Mouse (Mus musculus): Measurements from ENCODE around the gene Ndufab1. TPM values are rescaled to one million over a fixed set of nuclear protein-coding genes. Genes with fewer than 3 reads are reported as not detected.

The Ndufab1 gene
- polyA plus RNA-seq, 1 experiment, result 813 TPM

DNA sequence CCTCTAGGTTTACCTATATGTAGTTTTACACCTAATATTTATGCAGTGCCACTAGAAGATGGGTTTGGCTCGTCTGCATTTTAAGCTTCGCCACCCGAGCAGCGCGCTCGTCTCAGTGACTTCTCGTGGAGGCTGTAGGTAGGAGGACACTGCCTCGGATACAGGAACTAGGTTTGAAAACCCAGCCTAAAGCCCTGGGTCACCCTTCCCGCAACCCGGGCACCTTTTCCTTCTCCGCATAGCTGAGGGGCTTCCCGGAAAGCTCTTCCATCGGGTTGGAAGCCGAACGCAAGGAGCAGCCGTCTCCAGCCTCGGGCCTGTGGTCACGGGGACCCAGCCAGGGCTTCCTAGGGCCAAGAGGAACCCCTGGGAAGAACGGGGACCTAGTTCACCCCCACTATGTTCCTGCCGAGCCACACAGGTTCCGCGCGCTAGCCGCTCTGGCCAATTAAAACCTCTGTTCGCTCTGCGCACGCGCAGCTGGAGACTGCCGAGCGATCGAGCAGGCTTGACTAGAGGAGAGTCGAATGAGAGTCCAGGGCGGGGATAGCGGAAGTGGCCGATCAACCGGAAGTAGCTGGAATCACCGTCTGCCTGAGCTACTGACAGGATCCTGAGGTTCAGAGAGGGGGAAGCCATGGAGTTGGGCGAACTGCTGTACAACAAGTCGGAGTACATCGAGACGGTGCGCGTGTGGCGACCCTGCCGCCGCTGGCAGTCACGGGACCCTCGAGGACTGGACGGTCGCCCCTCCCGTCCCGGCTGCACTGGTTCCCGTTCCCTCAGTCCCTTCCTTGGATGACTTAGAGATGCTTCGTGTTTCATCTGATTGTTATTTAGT is 31.0 kb upstream of the Ndufab1 start, which contains the start of the genes Palb2 and Dctn5:
Gene Palb2, minus strand, starts transcription at position 489 of the 841 bp plus-strand sequence.
Gene Dctn5, plus strand, starts transcription at position 545 of the 841 bp plus-strand sequence.
- TF ChIP-seq MYOD1 (IDR thresholded peaks at IDR 0.05; ENCODE audit: control insufficient read depth, insufficient read length, low read depth) (no peak), MAX (IDR thresholded peaks at IDR 0.05) (peak; percentile 8)
- H3ac ChIP-seq (ENCODE audit: control insufficient read depth, insufficient read length, low read depth), result peak within 1 kb of the TSS; percentile 82
- peak within 1 kb of the TSS; percentile 71 for H3K4me3 ChIP-seq (ENCODE audit: insufficient read depth, poor library complexity, severe bottlenecking)
- H3K79me2 ChIP-seq (ENCODE audit: control insufficient read depth, insufficient read depth), result peaks cover 48% of the 10 kb centered on the region
- peaks cover 39% of the 10 kb centered on the region for H3K36me3 ChIP-seq (ENCODE audit: control insufficient read depth, insufficient read depth)
- H3K27me3 ChIP-seq (ENCODE audit: control insufficient read depth, insufficient read depth, insufficient read length), result no peaks in the 10 kb centered on the region
- H3K79me3 ChIP-seq (ENCODE audit: low read depth), result peaks cover 14% of the 10 kb centered on the region

- Histone ChIP-seq H3K36me3 (ENCODE audit: control insufficient read depth, insufficient read depth) (peaks cover 39% of the 10 kb centered on the region), H3K27me3 (ENCODE audit: control insufficient read depth, insufficient read depth, insufficient read length) (no peaks in the 10 kb centered on the region), H3K4me3 (ENCODE audit: insufficient read depth, poor library complexity, severe bottlenecking) (peak overlapping the region; percentile 71), H3ac (ENCODE audit: control insufficient read depth, insufficient read length, low read depth) (no peak overlapping the region), H3K79me3 (ENCODE audit: low read depth) (peaks cover 14% of the 10 kb centered on the region), H3K79me2 (ENCODE audit: control insufficient read depth, insufficient read depth) (peaks cover 48% of the 10 kb centered on the region)
- TF ChIP-seq FOSL1 (IDR thresholded peaks at IDR 0.05; ENCODE audit: insufficient read depth, low read length, poor library complexity, severe bottlenecking) (no peak), MYOG (IDR thresholded peaks at IDR 0.05; ENCODE audit: control insufficient read depth, extremely low read depth, insufficient read length) (no peak), MYOD1 (IDR thresholded peaks at IDR 0.05; ENCODE audit: control insufficient read depth, insufficient read length, low read depth) (no peak), CEBPB (IDR thresholded peaks at IDR 0.05; ENCODE audit: low read depth) (no peak), CTCF (IDR thresholded peaks at IDR 0.05; ENCODE audit: control insufficient read depth, insufficient read depth, insufficient read length) (no peak), USF1 (IDR thresholded peaks at IDR 0.05; ENCODE audit: low read depth) (no peak), MAX (IDR thresholded peaks at IDR 0.05) (no peak)
Measured at GRCm38 (mm10) chr7:122131834-122132233, 30.1 kb upstream of the Ndufab1 start.

DNA sequence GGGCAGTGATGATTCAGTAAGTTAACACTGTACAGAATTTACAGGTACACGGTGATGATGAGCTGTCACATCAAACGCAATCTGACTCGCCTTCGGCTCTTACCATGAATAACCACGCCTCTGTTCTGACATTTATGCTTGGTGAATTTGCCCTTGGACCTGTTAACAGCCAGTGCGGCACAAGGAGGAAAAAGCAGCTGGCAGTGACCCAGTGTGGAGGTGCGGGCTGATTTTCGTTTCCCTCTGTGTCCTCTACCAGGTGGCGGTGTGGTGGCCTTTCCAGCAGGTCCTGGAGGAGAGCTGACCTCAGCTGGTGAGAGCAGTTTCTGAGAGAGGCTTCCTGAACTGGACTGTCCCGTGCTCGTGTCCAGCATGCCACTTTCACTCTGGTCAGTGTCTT is 25.3 kb upstream of the Ndufab1 start:
- TF ChIP-seq MAX (IDR thresholded peaks at IDR 0.05), result no peak
- no peak for TF ChIP-seq CTCF (IDR thresholded peaks at IDR 0.05; ENCODE audit: control insufficient read depth, insufficient read depth, insufficient read length)
- TF ChIP-seq FOSL1 (IDR thresholded peaks at IDR 0.05; ENCODE audit: insufficient read depth, low read length, poor library complexity, severe bottlenecking), result no peak
- no peak for TF ChIP-seq MYOD1 (IDR thresholded peaks at IDR 0.05; ENCODE audit: control insufficient read depth, insufficient read length, low read depth)
- no peak for TF ChIP-seq CEBPB (IDR thresholded peaks at IDR 0.05; ENCODE audit: low read depth)
- no peak for TF ChIP-seq MYOG (IDR thresholded peaks at IDR 0.05; ENCODE audit: control insufficient read depth, extremely low read depth, insufficient read length)
- TF ChIP-seq USF1 (IDR thresholded peaks at IDR 0.05; ENCODE audit: low read depth), result no peak
- Histone ChIP-seq H3K4me3 (ENCODE audit: insufficient read depth, poor library complexity, severe bottlenecking) (no peak overlapping the region), H3K36me3 (ENCODE audit: control insufficient read depth, insufficient read depth) (peaks cover 52% of the 10 kb centered on the region), H3K79me3 (ENCODE audit: low read depth) (peaks cover 6% of the 10 kb centered on the region), H3K79me2 (ENCODE audit: control insufficient read depth, insufficient read depth) (peaks cover 22% of the 10 kb centered on the region), H3ac (ENCODE audit: control insufficient read depth, insufficient read length, low read depth) (no peak overlapping the region), H3K27me3 (ENCODE audit: control insufficient read depth, insufficient read depth, insufficient read length) (no peaks in the 10 kb centered on the region)

GRCm38 (mm10) chr7:122125636-122126035 is 23.9 kb upstream of the Ndufab1 start:
- Histone ChIP-seq H3K36me3 (ENCODE audit: control insufficient read depth, insufficient read depth) (peaks cover 58% of the 10 kb centered on the region), H3K4me3 (ENCODE audit: insufficient read depth, poor library complexity, severe bottlenecking) (no peak overlapping the region), H3K79me3 (ENCODE audit: low read depth) (peaks cover 3% of the 10 kb centered on the region), H3K79me2 (ENCODE audit: control insufficient read depth, insufficient read depth) (peaks cover 10% of the 10 kb centered on the region), H3K27me3 (ENCODE audit: control insufficient read depth, insufficient read depth, insufficient read length) (no peaks in the 10 kb centered on the region), H3ac (ENCODE audit: control insufficient read depth, insufficient read length, low read depth) (no peak overlapping the region)
- TF ChIP-seq CEBPB (IDR thresholded peaks at IDR 0.05; ENCODE audit: low read depth), result no peak
- no peak for TF ChIP-seq FOSL1 (IDR thresholded peaks at IDR 0.05; ENCODE audit: insufficient read depth, low read length, poor library complexity, severe bottlenecking)
- no peak for TF ChIP-seq MYOD1 (IDR thresholded peaks at IDR 0.05; ENCODE audit: control insufficient read depth, insufficient read length, low read depth)
- no peak for TF ChIP-seq MAX (IDR thresholded peaks at IDR 0.05)
- TF ChIP-seq CTCF (IDR thresholded peaks at IDR 0.05; ENCODE audit: control insufficient read depth, insufficient read depth, insufficient read length), result no peak
- no peak for TF ChIP-seq USF1 (IDR thresholded peaks at IDR 0.05; ENCODE audit: low read depth)
- TF ChIP-seq MYOG (IDR thresholded peaks at IDR 0.05; ENCODE audit: control insufficient read depth, extremely low read depth, insufficient read length), result no peak

DNA sequence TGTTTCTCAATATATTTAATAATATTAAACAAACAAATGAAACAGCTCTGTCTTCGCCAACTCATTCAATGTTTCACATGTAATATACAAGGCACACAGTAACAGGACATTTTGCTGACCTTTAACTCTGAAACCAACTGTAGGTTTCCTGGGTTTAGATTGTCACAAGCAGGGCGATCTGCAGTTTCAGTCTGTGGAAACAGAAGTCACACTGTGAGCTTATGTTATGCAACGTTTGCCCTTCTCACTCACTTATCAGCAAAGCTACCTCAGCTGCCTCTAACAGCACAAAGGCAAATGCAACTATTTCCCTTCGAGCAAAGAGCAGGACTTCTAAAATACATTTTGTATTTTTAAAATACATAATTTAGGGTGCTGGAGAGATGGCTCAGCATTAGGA is 21.8 kb upstream of the Ndufab1 start:
- H3K27me3 ChIP-seq (ENCODE audit: control insufficient read depth, insufficient read depth, insufficient read length), result no peaks in the 10 kb centered on the region
- H3K4me3 ChIP-seq (ENCODE audit: insufficient read depth, poor library complexity, severe bottlenecking), result no peak overlapping the region
- TF ChIP-seq MAX (IDR thresholded peaks at IDR 0.05) (no peak), MYOG (IDR thresholded peaks at IDR 0.05; ENCODE audit: control insufficient read depth, extremely low read depth, insufficient read length) (no peak), MYOD1 (IDR thresholded peaks at IDR 0.05; ENCODE audit: control insufficient read depth, insufficient read length, low read depth) (no peak), CEBPB (IDR thresholded peaks at IDR 0.05; ENCODE audit: low read depth) (no peak), FOSL1 (IDR thresholded peaks at IDR 0.05; ENCODE audit: insufficient read depth, low read length, poor library complexity, severe bottlenecking) (no peak), USF1 (IDR thresholded peaks at IDR 0.05; ENCODE audit: low read depth) (no peak), CTCF (IDR thresholded peaks at IDR 0.05; ENCODE audit: control insufficient read depth, insufficient read depth, insufficient read length) (no peak)
- H3ac ChIP-seq (ENCODE audit: control insufficient read depth, insufficient read length, low read depth), result no peak overlapping the region
- no peaks in the 10 kb centered on the region for H3K79me2 ChIP-seq (ENCODE audit: control insufficient read depth, insufficient read depth)
- H3K36me3 ChIP-seq (ENCODE audit: control insufficient read depth, insufficient read depth), result peaks cover 48% of the 10 kb centered on the region
- H3K79me3 ChIP-seq (ENCODE audit: low read depth), result no peaks in the 10 kb centered on the region
